Mouse (Mus musculus) gastrocnemius, postnatal 25 days (tissue): ENCODE data around the gene Ifitm1. TPM values are rescaled to one million over a fixed set of nuclear protein-coding genes. Genes with fewer than 3 reads are reported as not detected.
"Not testable (repeated sequence)": the region's sequence is repeated elsewhere in the genome, so short reads cannot be mapped to it uniquely, and the experiment has no call there.

Experiments
- DNase-seq: peaks from one replicate; pipeline ENCODE4 v3.0.0; 2022
- total RNA-seq, 2 experiments: library from RNA; stranded (reverse); gene quantifications; 1 replicate in 1 of 2; 2 replicates in 1 of 2; pipeline ENCODE4 v1.2.3; 2021

Ifitm1 gene
- total RNA-seq, 2 experiments from 2014 or later: 0.43 to 0.54 TPM

GRCm38 (mm10) chr7:140951051-140951450 is 16.0 kb upstream of the Ifitm1 start:
- DNase-seq: no peak

DNA sequence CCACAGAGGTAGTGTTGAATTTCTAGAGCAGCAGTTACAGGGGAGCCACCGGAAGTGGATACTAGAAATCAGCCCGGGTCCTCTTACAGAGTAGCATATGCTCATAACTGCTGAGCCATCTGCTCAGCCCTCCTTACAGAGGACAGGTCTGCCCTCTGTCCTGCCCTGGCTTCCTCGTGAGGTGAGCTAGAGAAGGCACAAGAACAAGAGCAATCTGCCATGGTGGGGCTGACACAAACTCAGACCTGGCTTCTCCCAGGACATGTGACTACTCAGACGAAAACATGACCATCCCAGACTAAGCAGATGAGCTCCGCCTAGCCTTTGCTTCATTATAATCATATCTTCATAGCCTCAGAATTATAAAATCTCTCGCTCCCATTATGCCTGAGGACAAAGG is 15.3 kb upstream of the Ifitm1 start:
- DNase-seq: no peak

- DNase-seq: no peak
These were observed 14.6 kb upstream of the Ifitm1 start for GRCm38 (mm10) chr7:140952441-140952840.

GRCm38 (mm10) chr7:140953133-140953532 is 13.9 kb upstream of the Ifitm1 start:
- DNase-seq: no peak

GRCm38 (mm10) chr7:140953800-140954732 is 13.0 kb upstream of the Ifitm1 start:
- no peak for DNase-seq

GRCm38 (mm10) chr7:140954733-140955071 is 12.3 kb upstream of the Ifitm1 start:
- DNase-seq: no peak

DNA sequence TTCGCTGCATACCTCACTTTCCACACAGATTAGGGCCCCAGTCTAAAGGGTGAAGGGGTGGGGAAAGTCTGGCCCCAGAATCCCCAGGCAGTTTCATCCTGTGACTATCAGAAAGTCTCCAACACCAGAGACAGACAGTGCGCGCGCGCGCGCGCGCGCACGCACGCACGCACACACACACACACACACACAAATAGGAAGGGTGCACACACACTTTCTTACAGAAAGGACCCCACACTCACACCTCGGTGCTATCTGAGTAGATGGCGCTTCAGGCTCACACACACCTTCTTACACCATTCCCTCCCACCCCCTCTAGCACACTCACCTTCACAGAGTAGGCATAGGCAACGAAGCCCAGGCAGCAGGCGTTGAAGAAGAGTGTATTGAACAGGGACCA is 11.7 kb upstream of the Ifitm1 start:
- DNase-seq: no peak

- DNase-seq: peak; percentile 88
These were observed 11.1 kb upstream of the Ifitm1 start, which contains the start of the genes Gm45717 and Ifitm2 for GRCm38 (mm10) chr7:140955758-140956555. Gene Gm45717 (minus strand): TSS chr7:140955937. Gene Ifitm2 (minus strand): TSS chr7:140955987.

- no peak for DNase-seq
These were observed 10.5 kb upstream of the Ifitm1 start for GRCm38 (mm10) chr7:140956556-140956869.

GRCm38 (mm10) chr7:140959181-140959901 is 7.7 kb upstream of the Ifitm1 start:
- DNase-seq: no peak

- DNase-seq: no peak
These were observed 7.0 kb upstream of the Ifitm1 start for GRCm38 (mm10) chr7:140960026-140960425.

DNA sequence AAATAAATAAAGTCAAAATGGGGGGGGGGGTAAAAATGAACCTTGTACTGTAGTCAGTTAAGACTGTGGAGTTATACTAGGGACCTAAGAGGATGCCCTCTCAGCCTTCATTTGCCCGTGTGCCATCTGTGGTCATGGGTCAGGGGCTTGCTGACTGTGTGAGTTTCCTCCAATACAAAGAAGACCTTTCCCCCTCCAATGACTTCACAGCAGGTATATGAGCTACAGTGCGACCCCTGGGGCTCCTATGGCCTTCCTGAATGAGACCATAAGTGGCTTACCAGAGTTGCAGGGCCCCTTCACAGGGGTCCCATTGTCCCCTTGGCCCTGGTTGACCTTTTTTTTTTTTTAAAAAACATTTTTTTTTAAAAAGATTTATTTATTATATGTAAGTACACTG is 5.6 kb upstream of the Ifitm1 start:
- no peak for DNase-seq

- no peak for DNase-seq
These were observed 4.3 kb upstream of the Ifitm1 start for GRCm38 (mm10) chr7:140962733-140963132.

GRCm38 (mm10) chr7:140967862-140968591 is 1.0 kb downstream of the Ifitm1 start:
- DNase-seq: no peak

DNA sequence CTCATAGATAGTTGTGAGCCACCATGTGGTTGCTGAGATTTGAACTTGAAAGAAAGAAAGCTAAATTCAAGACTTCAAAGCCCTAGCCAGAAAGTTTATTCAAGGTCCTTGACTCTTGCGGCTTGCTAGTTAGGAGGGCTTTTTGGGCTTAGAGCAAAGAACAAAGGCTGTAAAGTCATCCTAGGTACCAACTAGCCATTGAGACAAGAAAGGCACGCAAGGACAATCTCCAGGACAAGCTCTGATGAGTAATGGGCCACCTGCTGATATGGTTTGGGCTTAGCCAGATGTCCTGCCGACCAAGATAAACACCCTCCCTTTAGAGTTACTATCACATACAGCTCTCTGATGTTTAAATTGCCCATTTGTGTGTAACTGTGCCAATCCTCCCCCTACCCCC is 1.7 kb downstream of the Ifitm1 start:
- not testable (repeated sequence) for DNase-seq

DNA sequence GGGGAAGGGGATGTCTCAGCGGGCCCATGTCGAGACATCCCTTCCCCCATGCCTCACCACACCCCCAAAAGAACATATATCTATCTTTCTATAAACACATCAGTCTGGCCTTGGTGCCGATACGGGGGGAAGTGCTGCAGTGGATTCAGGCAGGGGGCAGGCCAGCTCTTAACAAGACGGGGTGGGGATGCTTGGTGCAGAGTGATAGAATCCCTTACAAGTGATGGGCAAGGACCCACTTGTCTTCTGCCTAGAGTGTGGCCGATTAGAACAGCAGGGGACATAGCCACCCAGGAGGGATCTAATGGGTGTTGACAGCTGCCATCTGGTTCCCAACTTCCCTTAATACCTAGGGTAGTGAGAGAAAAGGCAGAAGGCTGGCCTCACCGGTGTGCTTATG is 3.9 kb downstream of the Ifitm1 start:
- DNase-seq: no peak

DNA sequence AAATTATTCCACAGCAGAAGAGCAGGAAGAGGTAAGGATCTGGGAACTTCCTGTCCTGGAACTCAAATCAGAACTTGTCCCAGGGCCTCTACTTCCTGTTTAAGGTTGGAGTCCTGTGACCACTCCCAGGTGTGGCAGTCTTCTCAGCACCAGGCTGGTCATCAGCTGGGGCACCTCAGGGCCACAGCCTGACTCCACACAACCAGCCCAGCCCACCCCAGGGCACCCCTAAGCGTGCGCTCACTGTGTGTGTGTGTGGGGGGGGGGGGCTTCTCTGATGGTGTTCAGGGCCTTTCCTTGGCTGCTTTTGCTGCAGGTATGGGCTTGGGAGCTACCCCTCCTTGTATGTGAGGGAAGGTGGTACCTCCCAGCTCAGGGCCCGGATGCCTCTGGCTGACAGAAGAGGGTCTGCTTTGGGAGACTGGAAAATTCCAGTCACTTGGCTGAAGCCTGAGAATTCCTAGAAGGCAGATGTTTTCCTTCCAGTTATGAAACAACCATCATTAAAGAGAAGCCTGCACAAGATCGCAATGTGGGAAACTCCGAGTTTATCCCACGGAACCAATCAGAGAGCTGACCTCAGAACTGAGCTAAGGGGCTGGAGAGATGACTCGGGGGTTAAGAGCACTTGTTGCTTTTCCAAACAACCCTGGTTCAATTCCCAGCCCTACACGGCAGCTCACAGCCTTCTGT is 4.6 kb downstream of the Ifitm1 start:
- no peak for DNase-seq

GRCm38 (mm10) chr7:140973396-140974165 is 6.6 kb downstream of the Ifitm1 start:
- DNase-seq: no peak

- DNase-seq: no peak
These were observed 7.9 kb downstream of the Ifitm1 start for GRCm38 (mm10) chr7:140974940-140975339.

GRCm38 (mm10) chr7:140975465-140975864 is 8.4 kb downstream of the Ifitm1 start:
- no peak for DNase-seq
